Mouse (Mus musculus) limb, embryonic 14.5 days (tissue): ENCODE data around the gene Tnf. TPM values are rescaled to one million over a fixed set of nuclear protein-coding genes. Genes with fewer than 3 reads are reported as not detected.

Experiments
- ATAC-seq: fragments of 200-750 bp; cut with Nextera tagmentation; 2 replicates; pipeline ENCODE4 v1.8.0; 2017; ENCODE audit warnings: low read depth, moderate number of reproducible peaks, moderate TSS enrichment; ENCODE audit not compliant: low FRiP score
- DNase-seq: peaks from one replicate; pipeline ENCODE4 v3.0.0-alpha.2; 2015; ENCODE audit warnings: low spot score
- H3K27ac ChIP-seq: fragments of 300-500 bp; sonication (generic); replicated peaks from 2 replicates; pipeline ENCODE4 v1.5.1; 2014; ENCODE audit warnings: low read depth, mild to moderate bottlenecking, low read length, moderate library complexity, mixed read lengths
- H3K27me3 ChIP-seq: fragments of 300-500 bp; sonication (generic); 2 replicates; pipeline ENCODE4 v1.6.1; 2014; ENCODE audit warnings: low read length, mixed read lengths; ENCODE audit not compliant: control insufficient read depth, insufficient read depth
- H3K36me3 ChIP-seq: fragments of 300-500 bp; sonication (generic); 2 replicates; pipeline ENCODE4 v1.6.1; 2014; ENCODE audit warnings: mild to moderate bottlenecking, low read length, moderate library complexity, mixed read lengths; ENCODE audit not compliant: control insufficient read depth, insufficient read depth
- H3K4me1 ChIP-seq: fragments of 300-500 bp; sonication (generic); 2 replicates; pipeline ENCODE4 v1.6.1; 2014; ENCODE audit warnings: antibody characterized with exemption, low read length, mixed read lengths; ENCODE audit not compliant: control insufficient read depth, insufficient read depth
- H3K4me2 ChIP-seq: fragments of 300-500 bp; sonication (generic); replicated peaks from 2 replicates; pipeline ENCODE4 v1.6.1; 2014; ENCODE audit warnings: low read depth, mild to moderate bottlenecking, low read length, moderate library complexity; ENCODE audit not compliant: severe bottlenecking
- H3K4me3 ChIP-seq: fragments of 300-500 bp; sonication (generic); replicated peaks from 2 replicates; pipeline ENCODE4 v1.5.1; 2014; ENCODE audit warnings: low read length
- H3K9ac ChIP-seq: fragments of 300-500 bp; sonication (generic); 2 replicates; pipeline ENCODE4 v1.6.1; 2014; ENCODE audit warnings: mild to moderate bottlenecking, low read depth, low read length, moderate library complexity; ENCODE audit not compliant: severe bottlenecking
- H3K9me3 ChIP-seq: fragments of 300-500 bp; sonication (generic); 2 replicates; pipeline ENCODE4 v1.6.1; 2016; ENCODE audit warnings: low read length; ENCODE audit not compliant: control insufficient read depth
- POLR2A ChIP-seq: fragments of 200-500 bp; IDR thresholded peaks from 2 replicates; pipeline ENCODE4 v1.8.0; 2012; ENCODE audit warnings: inconsistent platforms, mild to moderate bottlenecking, moderate library complexity, borderline replicate concordance; ENCODE audit not compliant: insufficient read depth, insufficient read length; ENCODE audit errors: extremely low read depth
- WGBS: fragments of 180-500 bp; shearing (Covaris S2); extraction: QIAGEN DNeasy Blood & Tissue Kit; methylation state at CpG from one replicate; pipeline ENCODE4 v1.1.7; 2014; 5-methylcytosine and 5-hydroxymethylcytosine counted together
- polyA plus RNA-seq, 2 experiments: library from polyadenylated mRNA; depleted of rRNA in 1 of 2; stranded (reverse) in 1 of 2; unstranded in 1 of 2; fragments of >200 nt; fragmentation: Nextera tagmentation in 1 of 2; extraction: Ambion mirVana in 1 of 2; gene quantifications; 2 replicates each; pipeline versions ENCODE4 v1.2.1 to v1.2.3; 2012 to 2014

The Tnf gene
- polyA plus RNA-seq, 2 experiments: 0.73 to 1.1 TPM

DNA sequence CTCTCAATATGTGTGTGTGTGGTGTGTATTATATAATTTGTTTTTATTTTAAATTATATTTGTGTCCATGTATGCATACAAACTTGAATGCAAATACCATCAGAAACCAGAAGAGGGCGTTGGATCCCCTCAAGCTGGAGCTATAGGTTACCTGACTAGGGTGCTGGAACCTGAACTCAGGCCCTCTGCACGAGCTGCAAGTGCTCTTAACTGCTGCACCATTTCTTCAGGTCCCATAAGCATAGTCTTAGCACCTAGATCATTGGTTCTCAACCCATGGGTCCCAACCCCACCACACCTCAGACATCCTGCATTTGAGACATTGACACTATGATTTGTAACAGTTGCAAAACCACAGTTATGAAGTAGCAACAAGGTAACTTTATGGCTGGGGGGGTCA lies 10.1 kb downstream of the Tnf start:
- H3K9ac ChIP-seq: no peak overlapping the region
- 66% methylated on average over 2 of the region's 2 CpGs for WGBS
- no peak for TF ChIP-seq POLR2A
- peaks cover 5% of the 10 kb centered on the region; the same call in 1 of the 2 replicates for H3K4me1 ChIP-seq
- peaks cover 21% of the 10 kb centered on the region for H3K27me3 ChIP-seq
- no peak for DNase-seq
- no peak overlapping the region for H3K27ac ChIP-seq
- H3K36me3 ChIP-seq: no peaks in the 10 kb centered on the region
- ATAC-seq: no peak
- no peak overlapping the region for H3K4me2 ChIP-seq
- H3K4me3 ChIP-seq: no peak overlapping the region
- no peaks in the 10 kb centered on the region for H3K9me3 ChIP-seq

DNA sequence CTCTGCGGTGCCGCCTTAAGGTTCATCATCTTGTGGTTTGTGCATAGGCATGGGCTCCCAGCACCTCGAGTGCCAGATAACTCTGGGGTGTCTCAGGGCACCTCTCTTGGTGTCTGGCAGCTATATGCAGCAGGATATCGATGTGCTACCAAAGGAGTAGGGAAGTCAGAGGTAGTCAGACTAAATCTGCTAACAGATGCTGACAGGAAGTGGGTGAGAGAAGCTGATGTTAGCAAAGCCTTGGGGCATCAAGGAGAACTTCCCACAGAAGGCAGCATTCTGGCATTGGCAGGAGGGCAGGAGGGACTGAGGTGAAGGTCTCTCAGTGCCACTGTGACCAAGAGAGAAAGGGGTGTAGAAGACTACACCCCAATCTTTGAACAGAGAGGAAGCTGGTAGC lies 11.7 kb downstream of the Tnf start:
- Histone ChIP-seq H3K9me3 (no peaks in the 10 kb centered on the region), H3K9ac (no peak overlapping the region), H3K27ac (no peak overlapping the region), H3K27me3 (peaks cover 5% of the 10 kb centered on the region; the same call in 1 of the 2 replicates), H3K4me2 (no peak overlapping the region), H3K4me3 (no peak overlapping the region), H3K4me1 (peaks cover 8% of the 10 kb centered on the region), H3K36me3 (no peaks in the 10 kb centered on the region)
- WGBS: 73% methylated on average over 4 of the region's 4 CpGs
- ATAC-seq: no peak
- DNase-seq: no peak
- no peak for TF ChIP-seq POLR2A

DNA sequence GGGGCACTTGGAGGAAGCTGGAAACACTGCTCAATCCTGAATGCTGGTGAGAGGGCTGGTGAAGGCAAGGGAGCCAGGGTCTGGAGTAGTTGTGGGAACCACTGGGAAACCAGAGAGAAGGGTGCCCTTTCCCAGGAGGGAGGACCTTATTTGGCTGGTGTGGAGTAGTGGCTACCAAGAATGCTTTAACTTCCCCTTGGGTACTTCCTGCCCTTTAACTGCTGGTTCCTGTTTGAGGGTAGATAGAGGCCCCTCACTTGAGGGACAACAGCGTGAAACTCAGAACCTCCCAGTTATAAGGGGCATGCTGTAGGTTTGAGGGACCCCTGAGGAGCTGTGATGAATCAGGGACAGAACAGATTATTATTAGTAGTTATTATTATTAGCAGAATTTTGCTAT lies 12.6 kb downstream of the Tnf start:
- DNase-seq: no peak
- no peak for TF ChIP-seq POLR2A
- H3K9me3 ChIP-seq: no peaks in the 10 kb centered on the region
- H3K27me3 ChIP-seq: no peaks in the 10 kb centered on the region; the same call in 1 of the 2 replicates
- no peak overlapping the region for H3K4me2 ChIP-seq
- peaks cover 8% of the 10 kb centered on the region for H3K4me1 ChIP-seq
- no peak for ATAC-seq
- H3K9ac ChIP-seq: no peak overlapping the region
- WGBS: 80% methylated on average over 1 of the region's 1 CpGs
- no peak overlapping the region for H3K4me3 ChIP-seq
- no peaks in the 10 kb centered on the region for H3K36me3 ChIP-seq
- H3K27ac ChIP-seq: no peak overlapping the region

DNA sequence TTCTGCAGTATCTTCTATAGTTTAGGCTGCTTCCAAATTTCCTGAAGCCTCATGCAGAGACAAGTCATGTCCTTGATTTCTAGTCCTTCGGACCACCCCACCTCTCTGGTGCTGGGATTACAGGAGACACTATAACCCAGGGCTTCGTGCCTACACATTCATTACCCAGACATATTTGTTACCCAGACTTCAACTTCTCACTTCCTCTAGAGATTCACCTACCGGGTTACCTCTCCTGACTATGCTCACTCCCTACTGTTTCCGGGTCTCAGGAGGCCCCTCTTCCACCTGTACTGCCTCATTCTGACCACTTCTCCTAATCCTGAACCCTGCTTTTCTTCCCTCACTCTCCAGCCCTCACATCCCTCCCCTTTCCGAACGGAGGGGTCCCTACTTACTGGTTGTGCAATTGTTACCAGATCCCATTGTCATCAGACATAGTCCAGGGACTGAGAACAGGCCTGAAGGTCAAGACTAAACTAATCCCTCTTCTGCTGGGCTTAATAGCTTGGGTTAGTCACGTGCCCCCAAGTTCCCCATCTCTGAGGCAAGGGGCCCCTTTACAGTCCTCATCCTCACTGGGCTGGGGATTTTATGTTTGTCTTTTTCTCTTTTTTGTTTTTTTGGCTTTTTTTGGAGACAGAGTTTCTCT lies 13.7 kb downstream of the Tnf start, which contains the start of gene Lst1:
TSS of gene Lst1 (minus strand) at position 481 of the 652 bp plus-strand sequence.
- 68% methylated on average over 7 of the region's 7 CpGs for WGBS
- DNase-seq (no peak), ATAC-seq (no peak)
- Histone ChIP-seq H3K9ac (no peak within 1 kb of the TSS), H3K4me3 (no peak within 1 kb of the TSS), H3K9me3 (no peaks in the 10 kb centered on the region), H3K4me2 (no peak within 1 kb of the TSS), H3K36me3 (no peaks in the 10 kb centered on the region), H3K4me1 (peaks cover 8% of the 10 kb centered on the region), H3K27me3 (no peaks in the 10 kb centered on the region), H3K27ac (0 out of 2 replicates have a peak within 1 kb of the TSS, but pooled peaks have one; percentile 26)
- TF ChIP-seq POLR2A: no peak

DNA sequence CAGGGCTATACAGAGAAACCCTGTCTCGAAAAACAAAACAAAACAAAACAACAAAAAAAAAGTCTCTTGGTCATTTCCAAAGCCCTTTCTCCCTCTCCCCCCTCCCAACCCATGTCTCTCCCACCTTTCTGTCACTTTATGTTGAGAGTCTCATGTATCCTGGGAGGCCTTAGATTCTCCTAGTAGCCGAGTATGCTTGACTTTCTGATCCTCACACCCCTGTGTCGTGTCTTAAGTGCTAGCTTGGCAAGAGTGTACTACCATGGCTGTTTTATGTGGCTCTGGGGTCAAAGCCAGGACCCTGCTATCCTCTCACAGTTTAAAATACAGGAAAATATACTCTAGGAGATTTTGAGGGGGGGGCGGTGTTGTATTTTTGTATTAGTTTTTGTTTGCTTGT lies 14.5 kb downstream of the Tnf start:
- WGBS: 62% methylated on average over 4 of the region's 4 CpGs
- Histone ChIP-seq H3K4me2 (no peak overlapping the region), H3K4me1 (peaks cover 8% of the 10 kb centered on the region), H3K9ac (no peak overlapping the region), H3K27ac (0 out of 2 replicates have a peak overlapping the region, but pooled peaks have one; percentile 26), H3K9me3 (no peaks in the 10 kb centered on the region), H3K27me3 (no peaks in the 10 kb centered on the region), H3K4me3 (no peak overlapping the region), H3K36me3 (no peaks in the 10 kb centered on the region)
- DNase-seq: no peak
- TF ChIP-seq POLR2A: no peak
- ATAC-seq: no peak
